Mouse (Mus musculus) liver, embryonic 11.5 days (tissue): ENCODE measurements around the gene Ccr7. TPM values are rescaled to one million over a fixed set of nuclear protein-coding genes. Genes with fewer than 3 reads are reported as not detected.

Source experiments
- ATAC-seq: fragments of 200-750 bp; cut with Nextera tagmentation; replicated peaks from 2 replicates; pipeline ENCODE4 v1.8.0; 2017; ENCODE audit warnings: moderate number of reproducible peaks, mild to moderate bottlenecking, moderate TSS enrichment, moderate library complexity; ENCODE audit not compliant: low FRiP score
- DNase-seq: peaks from one replicate; pipeline ENCODE4 v3.0.0-alpha.2; 2017; ENCODE audit warnings: low spot score
- H3K27ac ChIP-seq: fragments of 300-500 bp; sonication (generic); 2 replicates; pipeline ENCODE4 v1.5.1; 2014; ENCODE audit warnings: mild to moderate bottlenecking, low read depth, low read length, control low read depth
- H3K27me3 ChIP-seq: fragments of 300-500 bp; sonication (generic); replicated peaks from 2 replicates; pipeline ENCODE4 v1.6.1; 2014; ENCODE audit warnings: low read length, mixed read lengths; ENCODE audit not compliant: control insufficient read depth, insufficient read depth
- H3K36me3 ChIP-seq: fragments of 300-500 bp; sonication (generic); 2 replicates; pipeline ENCODE4 v1.6.1; 2014; ENCODE audit warnings: mild to moderate bottlenecking, low read length, moderate library complexity, mixed read lengths; ENCODE audit not compliant: control insufficient read depth, insufficient read depth
- H3K4me1 ChIP-seq: fragments of 300-500 bp; sonication (generic); replicated peaks from 2 replicates; pipeline ENCODE4 v1.6.1; 2014; ENCODE audit warnings: low read length, mixed read lengths; ENCODE audit not compliant: control insufficient read depth, insufficient read depth
- H3K4me2 ChIP-seq: fragments of 300-500 bp; sonication (generic); 2 replicates; pipeline ENCODE4 v1.6.1; 2014; ENCODE audit warnings: mild to moderate bottlenecking, control low read depth, moderate library complexity
- H3K4me3 ChIP-seq: fragments of 300-500 bp; sonication (generic); 2 replicates; pipeline ENCODE4 v1.5.1; 2014; ENCODE audit warnings: low read depth, low read length, control low read depth
- H3K9ac ChIP-seq: fragments of 300-500 bp; sonication (generic); 2 replicates; pipeline ENCODE4 v1.6.1; 2014; ENCODE audit warnings: low read depth, low read length, control low read depth
- H3K9me3 ChIP-seq: fragments of 300-500 bp; sonication (generic); 2 replicates; pipeline ENCODE4 v1.6.1; 2016; ENCODE audit warnings: low read length, inconsistent platforms, mixed read lengths; ENCODE audit not compliant: control insufficient read depth
- WGBS: fragments of 180-500 bp; shearing (Covaris S2); extraction: QIAGEN DNeasy Blood & Tissue Kit; methylation state at CpG from one replicate; pipeline ENCODE4 v1.1.7; 2014; 5-methylcytosine and 5-hydroxymethylcytosine counted together
- polyA plus RNA-seq: library from polyadenylated mRNA; unstranded; fragments of >200 nt; fragmentation: Nextera tagmentation; extraction: Ambion mirVana; gene quantifications from 2 replicates; pipeline ENCODE4 v1.2.1, GENCODE M21; 2014

The Ccr7 gene
- polyA plus RNA-seq, 1 experiment from 2014 or later, result 0.36 TPM

DNA sequence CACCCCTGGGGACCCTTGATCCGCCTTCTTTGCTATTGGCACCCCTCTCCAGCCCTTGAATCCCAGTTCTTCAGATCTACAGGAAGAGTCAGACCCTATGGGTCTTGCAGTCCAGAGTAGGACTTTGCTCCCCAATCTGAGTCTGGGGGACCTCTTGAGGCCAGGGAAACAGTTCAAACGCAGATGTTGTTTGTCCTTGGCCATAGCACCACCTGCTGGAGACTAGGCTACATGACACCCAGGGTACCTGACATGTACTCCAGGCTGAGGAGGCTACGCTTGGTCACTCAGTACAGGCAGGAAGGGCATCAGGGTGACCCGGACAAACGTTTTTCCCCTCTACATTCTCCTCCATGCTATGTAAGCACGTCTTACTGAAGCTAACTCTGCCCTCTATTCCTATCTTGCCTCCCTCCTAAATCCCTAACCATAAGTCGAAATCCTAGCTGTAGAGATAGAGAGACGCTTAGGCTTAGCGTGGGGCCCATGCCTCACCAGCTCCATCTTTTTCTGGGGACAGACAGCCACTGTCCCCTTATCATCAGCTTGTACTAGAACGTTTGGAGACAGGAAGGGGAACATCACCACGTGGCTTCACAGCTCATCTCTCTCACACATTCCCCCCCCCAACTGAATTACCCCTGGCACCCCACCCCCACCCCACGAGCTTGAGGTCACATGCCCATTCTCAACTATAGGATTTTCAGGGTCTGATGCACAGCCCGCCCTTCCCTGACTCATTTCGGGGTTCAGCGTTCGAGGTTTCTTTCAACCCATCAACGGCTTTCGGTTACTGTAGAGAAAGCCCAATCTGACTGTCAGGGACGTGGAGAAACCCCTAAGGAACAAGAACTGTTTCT, 4.7 kb downstream of the Ccr7 start:
- DNase-seq (peak; percentile 72), ATAC-seq (peak; percentile 55)
- WGBS, result 38% methylated on average over 19 of the region's 19 CpGs
- Histone ChIP-seq H3K9ac (no peak overlapping the region), H3K4me2 (peak overlapping the region; percentile 14; the same call in 1 of the 2 replicates), H3K36me3 (no peaks in the 10 kb centered on the region), H3K4me3 (no peak overlapping the region), H3K4me1 (peaks cover 36% of the 10 kb centered on the region), H3K27ac (no peak overlapping the region; the same call in 1 of the 2 replicates), H3K9me3 (no peaks in the 10 kb centered on the region), H3K27me3 (peaks cover 11% of the 10 kb centered on the region)

GRCm38 (mm10) chr11:99148896-99149703, 5.8 kb downstream of the Ccr7 start:
- WGBS, result 20% methylated on average over 16 of the region's 16 CpGs
- Histone ChIP-seq H3K27me3 (peaks cover 11% of the 10 kb centered on the region), H3K27ac (peak overlapping the region; percentile 81), H3K4me3 (no peak overlapping the region), H3K4me1 (peaks cover 38% of the 10 kb centered on the region), H3K9ac (no peak overlapping the region), H3K4me2 (no peak overlapping the region), H3K9me3 (no peaks in the 10 kb centered on the region), H3K36me3 (no peaks in the 10 kb centered on the region)
- DNase-seq (no peak), ATAC-seq (no peak)

DNA sequence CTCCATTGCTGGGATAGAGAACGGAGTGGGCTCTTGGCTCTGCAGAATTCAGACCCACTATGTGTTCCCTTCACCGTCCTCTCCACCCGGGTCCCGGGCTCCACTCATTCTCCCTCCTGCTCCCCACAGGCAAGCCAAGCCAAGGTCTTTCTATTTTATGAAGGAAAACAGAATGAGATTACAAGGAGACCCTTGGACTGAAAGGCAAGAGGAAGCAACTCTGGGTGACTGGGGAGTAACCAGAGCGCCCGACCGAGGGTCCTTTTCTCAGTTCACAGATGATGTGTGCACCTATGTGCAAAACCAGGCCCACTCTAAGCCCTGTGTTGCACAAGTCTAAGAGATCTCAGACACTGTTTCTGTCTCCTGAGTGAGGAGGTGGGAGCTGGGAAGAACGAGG, 6.5 kb downstream of the Ccr7 start:
- Histone ChIP-seq H3K27me3 (peaks cover 11% of the 10 kb centered on the region), H3K9ac (no peak overlapping the region), H3K36me3 (no peaks in the 10 kb centered on the region), H3K27ac (peak overlapping the region; percentile 81), H3K4me1 (peaks cover 43% of the 10 kb centered on the region), H3K4me3 (no peak overlapping the region), H3K4me2 (no peak overlapping the region), H3K9me3 (no peaks in the 10 kb centered on the region)
- no peak for DNase-seq
- no peak for ATAC-seq
- WGBS, result 38% methylated on average over 8 of the region's 8 CpGs

DNA sequence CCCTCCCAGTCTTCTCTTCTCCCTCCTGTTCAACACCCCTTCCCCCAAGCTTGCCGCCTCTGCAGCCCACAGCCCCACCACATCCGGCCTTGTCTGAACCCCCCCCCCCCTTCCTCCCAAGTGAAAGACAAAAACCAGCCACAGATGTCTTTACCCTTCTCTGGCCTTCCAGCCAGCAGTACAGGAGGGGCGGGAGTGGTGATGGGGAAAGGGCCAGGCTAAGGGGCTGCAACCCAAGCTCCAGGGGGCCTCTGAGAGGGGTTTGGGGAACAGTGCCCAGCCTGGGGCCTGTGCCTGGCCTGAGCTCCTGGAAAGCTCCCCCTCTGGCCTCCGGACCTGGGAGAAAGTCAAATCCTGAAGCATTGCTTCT, 7.0 kb downstream of the Ccr7 start:
- H3K36me3 ChIP-seq, result no peaks in the 10 kb centered on the region
- ATAC-seq, result peak; percentile 21; the same call in 1 of the 2 replicates

GRCm38 (mm10) chr11:99147041-99147919, 7.6 kb downstream of the Ccr7 start:
- ATAC-seq, result no peak
- WGBS, result 9% methylated on average over 17 of the region's 17 CpGs
- peaks cover 11% of the 10 kb centered on the region for H3K27me3 ChIP-seq
- no peak overlapping the region for H3K4me3 ChIP-seq
- DNase-seq, result no peak
- H3K4me2 ChIP-seq, result peak overlapping the region; percentile 17
- H3K4me1 ChIP-seq, result peaks cover 48% of the 10 kb centered on the region
- peak overlapping the region; percentile 81 for H3K27ac ChIP-seq
- H3K9me3 ChIP-seq, result no peaks in the 10 kb centered on the region
- no peaks in the 10 kb centered on the region for H3K36me3 ChIP-seq
- H3K9ac ChIP-seq, result no peak overlapping the region

More for the DNA sequence above, 7.0 kb downstream of the Ccr7 start:
- Histone ChIP-seq H3K27me3 (peaks cover 11% of the 10 kb centered on the region), H3K4me1 (peaks cover 46% of the 10 kb centered on the region), H3K4me3 (no peak overlapping the region), H3K27ac (peak overlapping the region; percentile 81), H3K4me2 (peak overlapping the region; percentile 17; the same call in 1 of the 2 replicates), H3K9ac (no peak overlapping the region), H3K9me3 (no peaks in the 10 kb centered on the region)
- no peak for DNase-seq
- 10% methylated on average over 3 of the region's 4 CpGs for WGBS

DNA sequence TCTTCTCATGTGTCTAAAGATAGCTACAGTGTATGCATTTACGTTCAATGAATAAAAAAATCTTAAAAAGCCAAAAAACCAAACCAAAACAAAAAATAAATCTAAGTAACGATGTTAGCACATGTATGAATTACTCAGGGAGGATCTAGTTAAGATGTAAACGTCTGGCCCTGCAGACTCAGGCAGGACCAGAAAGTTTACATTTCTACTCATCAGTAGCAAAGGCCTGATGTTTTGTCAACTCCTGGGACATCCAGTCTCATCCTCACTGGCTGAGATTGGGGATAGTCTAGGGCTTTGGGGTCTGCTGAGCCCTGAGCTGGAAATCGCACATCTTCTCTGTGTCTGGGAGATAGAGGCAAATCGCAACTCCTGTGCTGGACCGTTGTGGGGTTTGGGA, 8.3 kb downstream of the Ccr7 start:
- peak overlapping the region; percentile 81 for H3K27ac ChIP-seq
- H3K4me1 ChIP-seq, result peaks cover 55% of the 10 kb centered on the region

GRCm38 (mm10) chr11:99145765-99146164, 9.1 kb downstream of the Ccr7 start:
- H3K36me3 ChIP-seq, result no peaks in the 10 kb centered on the region
- H3K27ac ChIP-seq, result no peak overlapping the region
- no peak overlapping the region for H3K9ac ChIP-seq

More for the DNA sequence above, 8.3 kb downstream of the Ccr7 start:
- ATAC-seq, result no peak
- Histone ChIP-seq H3K4me2 (no peak overlapping the region), H3K9ac (no peak overlapping the region), H3K27me3 (peaks cover 11% of the 10 kb centered on the region), H3K9me3 (no peaks in the 10 kb centered on the region), H3K36me3 (no peaks in the 10 kb centered on the region), H3K4me3 (no peak overlapping the region)
- no peak for DNase-seq
- 59% methylated on average over 6 of the region's 6 CpGs for WGBS

DNA sequence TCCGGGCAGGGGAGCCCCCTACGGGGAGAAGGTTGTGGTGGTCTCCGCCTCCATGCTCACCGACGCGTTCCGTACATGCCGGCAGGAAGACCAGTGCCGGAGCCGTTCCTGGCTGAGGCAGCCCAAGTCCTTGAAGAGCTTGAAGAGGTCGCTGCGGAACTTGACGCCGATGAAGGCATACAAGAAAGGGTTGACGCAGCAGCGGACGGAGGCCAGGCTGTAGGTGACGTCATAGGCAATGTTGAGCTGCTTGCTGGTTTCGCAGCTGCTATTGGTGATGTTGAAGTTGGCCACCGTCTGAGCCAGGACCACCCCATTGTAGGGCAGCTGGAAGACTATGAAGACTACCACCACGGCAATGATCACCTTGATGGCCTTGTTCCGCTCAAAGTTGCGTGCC, 9.9 kb downstream of the Ccr7 start:
- Histone ChIP-seq H3K36me3 (no peaks in the 10 kb centered on the region), H3K27ac (no peak overlapping the region), H3K27me3 (peaks cover 6% of the 10 kb centered on the region; the same call in 1 of the 2 replicates), H3K4me2 (no peak overlapping the region), H3K4me1 (peaks cover 56% of the 10 kb centered on the region), H3K9ac (no peak overlapping the region), H3K9me3 (no peaks in the 10 kb centered on the region), H3K4me3 (no peak overlapping the region)
- WGBS, result 89% methylated on average over 23 of the region's 23 CpGs
- DNase-seq, result no peak
- ATAC-seq, result no peak

More at GRCm38 (mm10) chr11:99145765-99146164, 9.1 kb downstream of the Ccr7 start:
- H3K4me3 ChIP-seq, result no peak overlapping the region
- no peak overlapping the region for H3K4me2 ChIP-seq
- DNase-seq (no peak), ATAC-seq (no peak)
- WGBS, result 91% methylated on average over 16 of the region's 16 CpGs
- H3K4me1 ChIP-seq, result peaks cover 58% of the 10 kb centered on the region
- H3K27me3 ChIP-seq, result peaks cover 10% of the 10 kb centered on the region
- H3K9me3 ChIP-seq, result no peaks in the 10 kb centered on the region
